Mouse (Mus musculus): Measurements from ENCODE around the gene Ovol1.

DNA sequence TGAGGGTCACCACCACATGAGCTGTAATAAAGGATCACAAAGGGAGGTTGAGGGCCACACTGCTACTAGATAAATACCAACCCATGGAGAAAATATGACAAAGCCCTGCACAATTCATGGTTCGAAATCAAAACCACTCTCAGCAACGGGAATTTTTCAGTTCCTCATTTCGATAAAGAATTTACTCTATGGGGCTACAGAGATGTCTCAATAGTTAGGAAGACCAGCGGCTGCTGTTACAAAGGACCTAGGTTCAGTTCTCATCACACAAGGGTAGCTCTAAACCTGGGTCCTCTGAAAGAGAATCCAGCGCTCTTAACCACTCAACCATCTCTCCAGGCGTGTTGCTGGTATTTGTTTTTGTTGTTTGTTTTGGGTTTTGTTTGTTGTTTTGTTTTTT, 31.4 kb upstream of the Ovol1 start:
- TF ChIP-seq CTCF (IDR thresholded peaks at IDR 0.05; ENCODE audit: low read depth): no peak
- no peak for TF ChIP-seq EP300 (IDR thresholded peaks at IDR 0.05; ENCODE audit: low read depth)

Measured in liver, postnatal 0 days (tissue).